ENCODE assay signal across 15 mouse cellular contexts in the genomic region with DNA sequence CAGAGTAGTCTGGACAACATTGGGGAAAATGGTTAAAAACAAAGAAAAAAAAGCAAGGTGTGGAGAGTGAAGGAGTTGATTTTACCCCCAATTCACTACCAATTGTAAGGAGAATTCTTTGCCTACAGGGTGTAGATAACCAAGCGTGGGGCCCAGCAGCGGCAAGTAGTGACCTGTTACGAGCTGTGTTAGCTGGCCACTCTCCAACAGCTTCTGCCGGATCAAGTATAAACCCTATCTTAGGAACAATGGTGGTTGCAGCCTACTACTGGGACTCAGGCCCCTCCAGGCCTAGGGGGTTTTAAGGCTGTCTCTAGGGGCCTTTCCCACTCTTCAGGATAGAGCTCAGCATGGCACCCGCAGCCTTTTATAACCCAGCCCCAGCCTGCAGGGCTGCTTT. TPM values are rescaled to one million over a fixed set of nuclear protein-coding genes. Genes with fewer than 3 reads are reported as not detected.
A peak's percentile ranks its signal among the peaks of the same experiment; 100 is the strongest.
DNase-seq lines count a peak whose midpoint lies in the region; ATAC-seq lines count a peak whose summit lies in the region.
"Had no signal": no experiment of that assay in that cellular context is flagged by ENCODE, and none has a peak within 500 bp of the region (broad histone marks: within the 10 kb centered on the region; RNA-seq: fewer than 3 reads in every experiment).

No protein-coding gene starts in this region.

- intact Hi-C loops in heart, postnatal 14 days (cut with DNase I) = no loop called here

- no peaks in the 10 kb centered on the region for H3K36me3 ChIP-seq in heart, embryonic 16.5 days (ENCODE audit: control insufficient read depth, insufficient read depth)
- no peaks in the 10 kb centered on the region for H3K36me3 ChIP-seq in lung, embryonic 16.5 days (ENCODE audit: control insufficient read depth, insufficient read depth, low read length)
- no peaks in the 10 kb centered on the region for H3K36me3 ChIP-seq in embryonic facial prominence, embryonic 15.5 days
- H3K36me3 ChIP-seq in stomach, embryonic 14.5 days (ENCODE audit: control insufficient read depth, insufficient read depth, low read length) = no peaks in the 10 kb centered on the region
- H3K36me3 ChIP-seq: hindbrain, embryonic 15.5 days; midbrain, embryonic 13.5 days; neural tube, embryonic 13.5 days had no signal

- ATAC-seq in heart, embryonic 16.5 days (replicated peaks; ENCODE audit: extremely low read depth, insufficient read depth, low FRiP score) = no peak
- ATAC-seq in lung, embryonic 16.5 days (ENCODE audit: low read depth) = no peak
- ATAC-seq in embryonic facial prominence, embryonic 15.5 days (ENCODE audit: insufficient number of reproducible peaks, low FRiP score, low TSS enrichment, low read depth) = no peak
- no peak for ATAC-seq in stomach, embryonic 14.5 days (ENCODE audit: insufficient number of reproducible peaks, insufficient read depth, low FRiP score, low read depth)
- ATAC-seq: midbrain, embryonic 13.5 days had no signal

- peaks cover 32% of the 10 kb centered on the region for H3K4me1 ChIP-seq in heart, embryonic 16.5 days (ENCODE audit: control insufficient read depth, insufficient read depth, low read length)
- H3K4me1 ChIP-seq in lung, embryonic 16.5 days (replicated peaks; ENCODE audit: control insufficient read depth, insufficient read depth, low read length) = peaks cover 16% of the 10 kb centered on the region
- peaks cover 21% of the 10 kb centered on the region for H3K4me1 ChIP-seq in embryonic facial prominence, embryonic 15.5 days
- H3K4me1 ChIP-seq in stomach, embryonic 14.5 days (ENCODE audit: control insufficient read depth, insufficient read depth, low read length) = peaks cover 24% of the 10 kb centered on the region

- H3K4me3 ChIP-seq in heart, embryonic 16.5 days (ENCODE audit: low read length) = no peak overlapping the region
- H3K4me3 ChIP-seq in lung, embryonic 16.5 days (ENCODE audit: low read length) = no peak overlapping the region
- no peak overlapping the region for H3K4me3 ChIP-seq in embryonic facial prominence, embryonic 15.5 days (replicated peaks)
- no peak overlapping the region for H3K4me3 ChIP-seq in stomach, embryonic 14.5 days (ENCODE audit: low read depth, low read length)
- H3K4me3 ChIP-seq: hindbrain, embryonic 15.5 days; midbrain, embryonic 13.5 days; neural tube, embryonic 13.5 days had no signal

- peak overlapping the region; percentile 14; the same call in 1 of the 2 replicates for H3K9ac ChIP-seq in heart, embryonic 16.5 days (ENCODE audit: low read length)
- no peak overlapping the region for H3K9ac ChIP-seq in lung, embryonic 16.5 days (ENCODE audit: low read length)
- H3K9ac ChIP-seq in embryonic facial prominence, embryonic 15.5 days = no peak overlapping the region
- no peak overlapping the region for H3K9ac ChIP-seq in stomach, embryonic 14.5 days (replicated peaks; ENCODE audit: low read depth, low read length)
- H3K9ac ChIP-seq: hindbrain, embryonic 15.5 days; midbrain, embryonic 13.5 days; neural tube, embryonic 13.5 days had no signal

- WGBS in heart, embryonic 16.5 days = 23% methylated on average over 5 of the region's 5 CpGs
- WGBS in lung, embryonic 16.5 days = 45% methylated on average over 5 of the region's 5 CpGs
- 46% methylated on average over 5 of the region's 5 CpGs for WGBS in embryonic facial prominence, embryonic 15.5 days
- 48% methylated on average over 5 of the region's 5 CpGs for WGBS in stomach, embryonic 14.5 days

- no peaks in the 10 kb centered on the region for H3K27me3 ChIP-seq in heart, embryonic 16.5 days (ENCODE audit: control insufficient read depth, insufficient read depth, low read length)
- H3K27me3 ChIP-seq in lung, embryonic 16.5 days (ENCODE audit: control insufficient read depth, insufficient read depth, low read depth, low read length) = no peaks in the 10 kb centered on the region
- H3K27me3 ChIP-seq in embryonic facial prominence, embryonic 15.5 days = no peaks in the 10 kb centered on the region
- no peaks in the 10 kb centered on the region for H3K27me3 ChIP-seq in stomach, embryonic 14.5 days (ENCODE audit: control insufficient read depth, insufficient read depth, low read length)
- H3K27me3 ChIP-seq: hindbrain, embryonic 15.5 days; midbrain, embryonic 13.5 days; neural tube, embryonic 13.5 days had no signal

- peak overlapping the region; percentile 87 for H3K27ac ChIP-seq in heart, embryonic 16.5 days (ENCODE audit: low read length)
- H3K27ac ChIP-seq in lung, embryonic 16.5 days (ENCODE audit: low read length) = peak overlapping the region; percentile 73
- peak overlapping the region; percentile 77 for H3K27ac ChIP-seq in embryonic facial prominence, embryonic 15.5 days (replicated peaks)
- H3K27ac ChIP-seq in stomach, embryonic 14.5 days (ENCODE audit: low read length) = peak overlapping the region; percentile 78; the same call in 1 of the 2 replicates
- H3K27ac ChIP-seq: hindbrain, embryonic 15.5 days; midbrain, embryonic 13.5 days; neural tube, embryonic 13.5 days had no signal

- DNase-seq in heart, postnatal 14 days = no peak
- no peak for DNase-seq in lung, postnatal 4 days
- no peak for DNase-seq in spleen, postnatal 4 days (ENCODE audit: low spot score in 2 of 2)
- no peak for DNase-seq in retina, postnatal 1 day
- DNase-seq: cerebellum, adult 11 months; lung, postnatal 10 days had no signal

- H3K9me3 ChIP-seq in heart, embryonic 16.5 days (replicated peaks; ENCODE audit: control insufficient read depth, low read length) = no peaks in the 10 kb centered on the region
- no peaks in the 10 kb centered on the region for H3K9me3 ChIP-seq in lung, embryonic 16.5 days (ENCODE audit: control insufficient read depth, low read length)
- no peaks in the 10 kb centered on the region for H3K9me3 ChIP-seq in embryonic facial prominence, embryonic 15.5 days (replicated peaks)
- no peaks in the 10 kb centered on the region for H3K9me3 ChIP-seq in stomach, embryonic 14.5 days (ENCODE audit: control insufficient read depth, low read depth, low read length)
- H3K9me3 ChIP-seq: hindbrain, embryonic 15.5 days; midbrain, embryonic 13.5 days; neural tube, embryonic 13.5 days had no signal

- H3K4me2 ChIP-seq in heart, embryonic 16.5 days (ENCODE audit: low read depth, low read length) = no peak overlapping the region
- no peak overlapping the region for H3K4me2 ChIP-seq in lung, embryonic 16.5 days (ENCODE audit: low read depth, low read length)
- H3K4me2 ChIP-seq in embryonic facial prominence, embryonic 15.5 days (replicated peaks) = no peak overlapping the region
- no peak overlapping the region for H3K4me2 ChIP-seq in stomach, embryonic 14.5 days (replicated peaks; ENCODE audit: low read depth, low read length)
- H3K4me2 ChIP-seq: hindbrain, embryonic 15.5 days; midbrain, embryonic 13.5 days; neural tube, embryonic 13.5 days had no signal

RNA-seq across cellular contexts. Expression of gene Hsp90ab1, which starts 5.2 kb away (rescaled TPM):
- 1,191 and 1,235 TPM in 2 replicates for polyA plus RNA-seq in heart, embryonic 16.5 days (2015; fragmentation: Nextera tagmentation; extraction: Ambion mirVana)
- total RNA-seq in heart, postnatal 14 days (2021) = 100 to 1,000 TPM; 897 to 986 TPM
- polyA plus RNA-seq in lung, embryonic 16.5 days (2015; fragmentation: Nextera tagmentation; extraction: Ambion mirVana) = 1,477 and 1,506 TPM in 2 replicates
- 1,563 and 1,577 TPM in 2 replicates for polyA plus RNA-seq in embryonic facial prominence, embryonic 15.5 days (2015; fragmentation: Nextera tagmentation; extraction: Ambion mirVana)
- polyA plus RNA-seq in stomach, embryonic 14.5 days (2014; fragmentation: Nextera tagmentation; extraction: Ambion mirVana) = 1,573 and 1,607 TPM in 2 replicates

RNA-seq across cellular contexts. Expression of gene Slc35b2, which starts 14.6 kb away (rescaled TPM):
- polyA plus RNA-seq in heart, embryonic 16.5 days (2015; fragmentation: Nextera tagmentation; extraction: Ambion mirVana) = 89.4 and 89.9 TPM in 2 replicates
- total RNA-seq in heart, postnatal 14 days (2021) = 10 to 100 TPM; 28.8 to 29.9 TPM
- 130 and 131 TPM in 2 replicates for polyA plus RNA-seq in lung, embryonic 16.5 days (2015; fragmentation: Nextera tagmentation; extraction: Ambion mirVana)
- polyA plus RNA-seq in embryonic facial prominence, embryonic 15.5 days (2015; fragmentation: Nextera tagmentation; extraction: Ambion mirVana) = 133 and 139 TPM in 2 replicates
- polyA plus RNA-seq in stomach, embryonic 14.5 days (2014; fragmentation: Nextera tagmentation; extraction: Ambion mirVana) = 117 and 120 TPM in 2 replicates

RNA-seq across cellular contexts. Expression of gene Slc29a1, which starts 21.2 kb away (rescaled TPM):
- polyA plus RNA-seq in heart, embryonic 16.5 days (2015; fragmentation: Nextera tagmentation; extraction: Ambion mirVana) = 110 and 137 TPM in 2 replicates
- 10 to 100 TPM; 75.0 to 80.7 TPM for total RNA-seq in heart, postnatal 14 days (2021)
- polyA plus RNA-seq in lung, embryonic 16.5 days (2015; fragmentation: Nextera tagmentation; extraction: Ambion mirVana) = 100 and 106 TPM in 2 replicates
- 92.7 and 99.7 TPM in 2 replicates for polyA plus RNA-seq in embryonic facial prominence, embryonic 15.5 days (2015; fragmentation: Nextera tagmentation; extraction: Ambion mirVana)
- polyA plus RNA-seq in stomach, embryonic 14.5 days (2014; fragmentation: Nextera tagmentation; extraction: Ambion mirVana) = 72.2 and 73.0 TPM in 2 replicates

RNA-seq across cellular contexts. Expression of gene Nfkbie, which starts 22.7 kb away (rescaled TPM):
- 5.3 and 10.9 TPM in 2 replicates for polyA plus RNA-seq in heart, embryonic 16.5 days (2015; fragmentation: Nextera tagmentation; extraction: Ambion mirVana)
- 1 to 10 TPM; 1.5 to 2.1 TPM for total RNA-seq in heart, postnatal 14 days (2021)
- polyA plus RNA-seq in lung, embryonic 16.5 days (2015; fragmentation: Nextera tagmentation; extraction: Ambion mirVana) = 3.1 and 3.5 TPM in 2 replicates
- 5.5 and 6.3 TPM in 2 replicates for polyA plus RNA-seq in embryonic facial prominence, embryonic 15.5 days (2015; fragmentation: Nextera tagmentation; extraction: Ambion mirVana)
- polyA plus RNA-seq in stomach, embryonic 14.5 days (2014; fragmentation: Nextera tagmentation; extraction: Ambion mirVana) = 3.7 and 4.2 TPM in 2 replicates

RNA-seq across cellular contexts. Expression of gene Mymx, which starts 23.7 kb away (rescaled TPM):
- polyA plus RNA-seq in heart, embryonic 16.5 days (2015; fragmentation: Nextera tagmentation; extraction: Ambion mirVana) = 0.25 and 0.49 TPM in 2 replicates
- not detected for total RNA-seq in heart, postnatal 14 days (2021)
- 0.39 and 0.91 TPM in 2 replicates for polyA plus RNA-seq in lung, embryonic 16.5 days (2015; fragmentation: Nextera tagmentation; extraction: Ambion mirVana)
- polyA plus RNA-seq in embryonic facial prominence, embryonic 15.5 days (2015; fragmentation: Nextera tagmentation; extraction: Ambion mirVana) = 29.9 and 41.1 TPM in 2 replicates
- polyA plus RNA-seq in stomach, embryonic 14.5 days (2014; fragmentation: Nextera tagmentation; extraction: Ambion mirVana) = 0.36 and 0.55 TPM in 2 replicates
- total RNA-seq: gastrocnemius, adult 18-20 months; left cerebral cortex, adult 8-10 months had no signal
- polyA plus RNA-seq: hindbrain, embryonic 15.5 days; midbrain, embryonic 13.5 days had no signal
